Mouse (Mus musculus): ENCODE data around the gene Bicra. TPM values are rescaled to one million over a fixed set of nuclear protein-coding genes. Genes with fewer than 3 reads are reported as not detected.

The Bicra gene
- polyA plus RNA-seq, 1 experiment from 2014 or later: 9.6 TPM

- peak overlapping the region; percentile 97 for H3K27ac ChIP-seq (ENCODE audit: low read depth)
- peak overlapping the region; percentile 99 for H3K9ac ChIP-seq
- 1% methylated on average over 19 of the region's 20 CpGs for WGBS
- peaks cover 24% of the 10 kb centered on the region; the same call in 1 of the 2 replicates for H3K4me1 ChIP-seq (ENCODE audit: insufficient read depth)
- H3K27me3 ChIP-seq (ENCODE audit: insufficient read depth, low read length): no peaks in the 10 kb centered on the region
- no peak for TF ChIP-seq CTCF (IDR thresholded peaks at IDR 0.05; ENCODE audit: low read depth)
- ATAC-seq (ENCODE audit: insufficient read depth): peak; percentile 76
- H3K4me3 ChIP-seq (ENCODE audit: low read depth, low read length): peak overlapping the region; percentile 97
- H3K9me3 ChIP-seq (ENCODE audit: low read depth, low read length): no peaks in the 10 kb centered on the region
- peak; percentile 99 for DNase-seq
- H3K36me3 ChIP-seq (ENCODE audit: insufficient read depth): peaks cover 5% of the 10 kb centered on the region
- peak overlapping the region; percentile 80 for H3K4me2 ChIP-seq
Measured at GRCm38 (mm10) chr7:16048164-16048564, 443 bp upstream of the Bicra start.

GRCm38 (mm10) chr7:16046481-16047337 lies 1.0 kb downstream of the Bicra start:
- TF ChIP-seq CTCF (IDR thresholded peaks at IDR 0.05; ENCODE audit: low read depth): no peak
- H3K4me3 ChIP-seq (ENCODE audit: low read depth, low read length): peak overlapping the region; percentile 97
- peak; percentile 74 for DNase-seq
- no peaks in the 10 kb centered on the region for H3K27me3 ChIP-seq (ENCODE audit: insufficient read depth, low read length)
- no peaks in the 10 kb centered on the region for H3K9me3 ChIP-seq (ENCODE audit: low read depth, low read length)
- peak; percentile 20 for ATAC-seq (ENCODE audit: insufficient read depth)
- H3K9ac ChIP-seq: peak overlapping the region; percentile 99
- under 1% methylated on average over 43 of the region's 46 CpGs for whole genome bisulfite sequencing
- H3K36me3 ChIP-seq (ENCODE audit: insufficient read depth): peaks cover 13% of the 10 kb centered on the region
- H3K27ac ChIP-seq (ENCODE audit: low read depth): peak overlapping the region; percentile 97
- H3K4me2 ChIP-seq: peak overlapping the region; percentile 80
- H3K4me1 ChIP-seq (ENCODE audit: insufficient read depth): peaks cover 24% of the 10 kb centered on the region; the same call in 1 of the 2 replicates

GRCm38 (mm10) chr7:16046101-16046480 lies 1.6 kb downstream of the Bicra start:
- DNase-seq: peak; percentile 78
- no peak for TF ChIP-seq CTCF (IDR thresholded peaks at IDR 0.05; ENCODE audit: low read depth)
- peak; percentile 25 for ATAC-seq (ENCODE audit: insufficient read depth)
- H3K36me3 ChIP-seq (ENCODE audit: insufficient read depth): peaks cover 13% of the 10 kb centered on the region
- peak overlapping the region; percentile 97 for H3K27ac ChIP-seq (ENCODE audit: low read depth)
- H3K4me1 ChIP-seq (ENCODE audit: insufficient read depth): peaks cover 24% of the 10 kb centered on the region; the same call in 1 of the 2 replicates
- H3K9me3 ChIP-seq (ENCODE audit: low read depth, low read length): no peaks in the 10 kb centered on the region
- under 1% methylated on average over 7 of the region's 7 CpGs for WGBS
- H3K4me2 ChIP-seq: peak overlapping the region; percentile 80
- H3K4me3 ChIP-seq (ENCODE audit: low read depth, low read length): peak overlapping the region; percentile 97
- H3K27me3 ChIP-seq (ENCODE audit: insufficient read depth, low read length): no peaks in the 10 kb centered on the region
- H3K9ac ChIP-seq: peak overlapping the region; percentile 99

- peak overlapping the region; percentile 80 for H3K4me2 ChIP-seq
Measured at GRCm38 (mm10) chr7:16045538-16045937, 2.2 kb downstream of the Bicra start.

GRCm38 (mm10) chr7:16044531-16044930 lies 3.2 kb downstream of the Bicra start:
- H3K4me2 ChIP-seq: no peak overlapping the region; the same call in 1 of the 2 replicates
- ATAC-seq (ENCODE audit: insufficient read depth) (no peak), DNase-seq (no peak)
- H3K9me3 ChIP-seq (ENCODE audit: low read depth, low read length): no peaks in the 10 kb centered on the region
- no peaks in the 10 kb centered on the region for H3K27me3 ChIP-seq (ENCODE audit: insufficient read depth, low read length)
- H3K4me3 ChIP-seq (ENCODE audit: low read depth, low read length): no peak overlapping the region
- no peak overlapping the region for H3K27ac ChIP-seq (ENCODE audit: low read depth)
- no peak for TF ChIP-seq CTCF (IDR thresholded peaks at IDR 0.05; ENCODE audit: low read depth)
- H3K9ac ChIP-seq: peak overlapping the region; percentile 26
- 37% methylated on average over 5 of the region's 5 CpGs for WGBS
- H3K36me3 ChIP-seq (ENCODE audit: insufficient read depth): peaks cover 13% of the 10 kb centered on the region
- peaks cover 16% of the 10 kb centered on the region; the same call in 1 of the 2 replicates for H3K4me1 ChIP-seq (ENCODE audit: insufficient read depth)

More at GRCm38 (mm10) chr7:16045538-16045937, 2.2 kb downstream of the Bicra start:
- ATAC-seq (ENCODE audit: insufficient read depth): no peak
- no peaks in the 10 kb centered on the region for H3K9me3 ChIP-seq (ENCODE audit: low read depth, low read length)
- peaks cover 24% of the 10 kb centered on the region; the same call in 1 of the 2 replicates for H3K4me1 ChIP-seq (ENCODE audit: insufficient read depth)
- peak overlapping the region; percentile 99 for H3K9ac ChIP-seq
- H3K36me3 ChIP-seq (ENCODE audit: insufficient read depth): peaks cover 13% of the 10 kb centered on the region
- WGBS: 39% methylated on average over 2 of the region's 2 CpGs
- TF ChIP-seq CTCF (IDR thresholded peaks at IDR 0.05; ENCODE audit: low read depth): no peak
- H3K27me3 ChIP-seq (ENCODE audit: insufficient read depth, low read length): no peaks in the 10 kb centered on the region
- DNase-seq: no peak
- peak overlapping the region; percentile 97 for H3K4me3 ChIP-seq (ENCODE audit: low read depth, low read length)
- H3K27ac ChIP-seq (ENCODE audit: low read depth): peak overlapping the region; percentile 97

- H3K9me3 ChIP-seq (ENCODE audit: low read depth, low read length): no peaks in the 10 kb centered on the region
Measured at GRCm38 (mm10) chr7:16043861-16044435, 3.8 kb downstream of the Bicra start.

More at GRCm38 (mm10) chr7:16043861-16044435, 3.8 kb downstream of the Bicra start:
- Histone ChIP-seq H3K4me3 (ENCODE audit: low read depth, low read length) (no peak overlapping the region), H3K36me3 (ENCODE audit: insufficient read depth) (peaks cover 13% of the 10 kb centered on the region), H3K4me1 (ENCODE audit: insufficient read depth) (peaks cover 14% of the 10 kb centered on the region; the same call in 1 of the 2 replicates), H3K4me2 (peak overlapping the region; percentile 12; the same call in 1 of the 2 replicates), H3K27ac (ENCODE audit: low read depth) (0 out of 2 replicates have a peak overlapping the region, but pooled peaks have one; percentile 24), H3K27me3 (ENCODE audit: insufficient read depth, low read length) (no peaks in the 10 kb centered on the region), H3K9ac (peak overlapping the region; percentile 26; the same call in 1 of the 2 replicates)
- DNase-seq (no peak), ATAC-seq (ENCODE audit: insufficient read depth) (no peak)
- WGBS: 46% methylated on average over 3 of the region's 3 CpGs
- no peak for TF ChIP-seq CTCF (IDR thresholded peaks at IDR 0.05; ENCODE audit: low read depth)
